Mouse (Mus musculus) thymus, postnatal 25 days (tissue): ENCODE data around the gene Nfkb2.
A peak's percentile ranks its signal among the peaks of the same experiment; 100 is the strongest.

Source experiments
- DNase-seq: peaks from one replicate; pipeline ENCODE4 v3.0.0; 2022

Gene Nfkb2

DNA sequence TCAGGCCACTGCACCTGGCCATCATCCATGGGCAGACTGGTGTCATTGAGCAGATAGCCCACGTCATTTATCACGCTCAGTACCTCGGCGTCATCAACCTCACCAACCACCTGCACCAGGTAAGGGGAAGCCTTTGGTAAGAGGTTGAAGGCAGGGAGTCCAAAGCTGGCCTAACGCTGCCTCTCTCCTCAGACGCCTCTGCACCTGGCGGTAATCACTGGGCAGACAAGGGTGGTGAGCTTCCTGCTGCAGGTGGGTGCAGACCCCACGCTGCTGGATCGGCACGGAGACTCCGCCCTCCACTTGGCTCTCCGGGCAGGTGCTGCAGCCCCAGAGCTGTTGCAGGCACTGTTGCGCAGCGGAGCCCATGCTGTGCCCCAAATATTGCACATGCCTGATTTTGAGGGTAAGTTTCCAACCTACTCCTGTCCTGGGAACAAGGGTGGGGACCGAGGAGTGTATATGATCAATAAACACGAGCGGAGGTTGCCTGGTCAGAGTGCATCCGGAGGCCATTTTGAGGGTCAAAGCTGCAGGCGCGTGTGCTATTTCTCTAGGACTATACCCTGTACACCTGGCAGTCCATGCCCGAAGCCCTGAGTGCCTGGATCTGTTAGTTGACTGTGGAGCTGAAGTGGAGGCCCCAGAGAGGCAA, 5.7 kb downstream of the Nfkb2 start:
- DNase-seq, result no peak

DNA sequence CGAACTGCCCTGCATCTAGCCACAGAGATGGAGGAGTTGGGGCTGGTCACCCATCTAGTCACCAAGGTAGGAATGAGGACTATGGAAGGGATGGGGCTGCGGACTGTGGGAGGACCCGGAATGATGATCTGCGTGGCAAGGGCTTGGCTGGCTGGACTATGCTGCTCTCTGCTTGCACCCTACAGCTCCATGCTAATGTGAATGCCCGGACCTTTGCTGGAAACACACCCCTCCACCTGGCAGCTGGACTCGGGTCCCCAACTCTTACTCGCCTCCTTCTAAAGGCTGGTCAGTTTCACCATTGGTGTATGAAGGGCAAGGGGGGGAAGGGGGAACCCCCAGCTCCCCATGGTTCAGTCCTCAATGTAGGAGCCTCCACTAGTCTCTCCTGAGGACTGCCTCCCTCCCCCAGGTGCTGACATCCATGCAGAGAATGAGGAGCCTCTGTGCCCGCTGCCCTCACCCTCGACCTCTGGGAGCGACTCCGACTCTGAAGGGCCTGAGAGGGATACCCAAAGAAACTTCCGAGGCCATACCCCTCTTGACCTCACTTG, 6.3 kb downstream of the Nfkb2 start:
- no peak for DNase-seq

DNA sequence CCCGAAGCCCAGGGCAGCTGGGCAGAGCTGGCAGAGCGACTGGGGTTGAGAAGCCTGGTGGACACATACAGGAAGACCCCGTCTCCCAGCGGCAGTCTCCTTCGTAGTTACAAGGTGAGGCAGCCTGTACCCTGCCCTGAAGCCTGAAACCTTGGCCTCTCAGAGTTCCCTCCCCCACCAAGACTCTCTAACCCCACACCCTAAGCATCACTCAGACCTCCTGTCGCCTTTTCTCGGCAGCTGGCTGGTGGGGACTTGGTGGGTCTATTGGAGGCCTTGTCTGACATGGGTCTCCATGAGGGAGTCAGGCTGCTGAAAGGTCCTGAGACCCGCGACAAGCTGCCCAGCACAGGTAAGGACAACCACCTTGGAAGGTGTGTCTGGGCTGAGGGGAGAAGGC, 7.2 kb downstream of the Nfkb2 start:
- no peak for DNase-seq

DNA sequence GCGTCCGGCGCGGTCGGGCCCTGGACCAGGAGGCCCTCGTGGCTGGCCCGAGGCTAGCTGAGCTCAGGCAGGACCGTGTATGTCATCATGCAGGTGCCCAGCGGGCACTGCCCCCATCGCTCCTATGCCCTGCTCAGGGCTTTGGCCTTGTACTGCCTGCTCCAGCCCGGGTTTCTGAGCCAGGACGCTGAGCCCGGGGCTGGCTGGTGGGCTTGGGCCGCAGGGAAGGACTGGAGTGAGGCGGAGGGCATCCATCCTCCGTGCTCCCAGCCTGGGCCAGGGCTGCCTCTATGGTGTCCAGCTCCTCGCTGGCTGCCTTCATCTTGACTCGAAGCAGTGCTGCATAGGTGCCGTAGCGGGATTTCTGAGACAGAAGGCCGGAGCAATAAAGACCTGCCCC, 8.4 kb downstream of the Nfkb2 start:
- no peak for DNase-seq

DNA sequence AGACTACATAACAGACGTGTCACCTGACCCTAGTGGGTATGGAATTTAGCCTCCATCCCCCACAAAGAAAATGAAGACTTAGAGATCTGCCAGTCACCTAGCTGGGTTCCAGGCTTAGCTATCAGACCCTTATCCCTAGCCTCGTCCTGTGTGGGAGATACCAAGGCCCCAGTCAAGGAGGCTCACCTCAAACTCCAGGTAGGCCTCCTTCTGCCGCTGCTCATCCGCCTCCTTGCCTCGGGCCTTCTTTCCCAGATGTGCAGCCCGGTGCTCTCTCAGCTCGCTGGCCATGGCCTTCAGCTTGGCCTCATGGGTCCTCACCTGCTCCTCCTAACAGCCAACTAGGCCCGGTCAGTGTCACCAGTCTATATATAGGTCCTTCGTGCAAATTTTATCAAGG, 9.0 kb downstream of the Nfkb2 start:
- no peak for DNase-seq

DNA sequence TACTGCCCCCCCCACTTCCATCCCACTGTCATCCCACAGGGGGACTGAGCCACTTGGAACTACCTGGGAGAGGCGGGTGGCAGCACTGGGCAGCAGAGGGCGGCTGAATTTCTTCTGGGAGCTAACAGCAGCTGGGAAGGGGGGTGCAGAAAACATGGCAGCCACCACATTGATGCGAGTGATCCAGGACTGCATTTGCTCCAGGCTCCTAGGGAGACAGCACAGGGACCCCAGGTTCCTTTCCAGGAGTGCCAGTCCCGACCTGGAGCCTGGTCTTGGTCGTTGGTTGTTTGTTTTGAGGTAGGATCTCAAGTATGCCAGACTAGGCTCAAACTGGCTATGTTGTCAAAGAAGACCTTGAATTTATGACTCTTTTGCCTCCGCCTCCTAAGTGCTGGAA, 9.5 kb downstream of the Nfkb2 start:
- DNase-seq, result no peak

DNA sequence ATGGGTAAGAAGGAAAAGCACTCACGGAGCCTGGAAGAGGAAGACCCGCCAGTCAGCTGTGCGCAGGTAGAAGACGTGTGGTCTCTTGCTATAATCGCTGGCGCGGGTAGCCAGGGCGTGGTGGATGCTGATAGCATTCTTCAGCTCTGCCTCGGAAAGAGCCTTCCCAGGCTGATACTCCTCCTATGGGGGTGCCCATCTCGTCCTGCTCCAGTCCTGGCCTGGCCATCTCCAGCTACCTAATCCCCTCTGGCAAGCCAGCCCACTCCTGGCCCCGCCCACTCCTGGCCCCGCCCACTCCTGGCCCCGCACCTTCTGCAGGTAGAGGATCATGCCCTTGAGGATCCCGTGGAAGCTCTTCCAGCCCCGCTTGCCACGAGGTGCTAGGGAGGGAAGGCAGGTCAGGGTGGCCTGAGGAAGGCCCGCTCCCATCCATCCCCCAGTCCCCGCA, 10.1 kb downstream of the Nfkb2 start:
- DNase-seq, result peak; percentile 10

DNA sequence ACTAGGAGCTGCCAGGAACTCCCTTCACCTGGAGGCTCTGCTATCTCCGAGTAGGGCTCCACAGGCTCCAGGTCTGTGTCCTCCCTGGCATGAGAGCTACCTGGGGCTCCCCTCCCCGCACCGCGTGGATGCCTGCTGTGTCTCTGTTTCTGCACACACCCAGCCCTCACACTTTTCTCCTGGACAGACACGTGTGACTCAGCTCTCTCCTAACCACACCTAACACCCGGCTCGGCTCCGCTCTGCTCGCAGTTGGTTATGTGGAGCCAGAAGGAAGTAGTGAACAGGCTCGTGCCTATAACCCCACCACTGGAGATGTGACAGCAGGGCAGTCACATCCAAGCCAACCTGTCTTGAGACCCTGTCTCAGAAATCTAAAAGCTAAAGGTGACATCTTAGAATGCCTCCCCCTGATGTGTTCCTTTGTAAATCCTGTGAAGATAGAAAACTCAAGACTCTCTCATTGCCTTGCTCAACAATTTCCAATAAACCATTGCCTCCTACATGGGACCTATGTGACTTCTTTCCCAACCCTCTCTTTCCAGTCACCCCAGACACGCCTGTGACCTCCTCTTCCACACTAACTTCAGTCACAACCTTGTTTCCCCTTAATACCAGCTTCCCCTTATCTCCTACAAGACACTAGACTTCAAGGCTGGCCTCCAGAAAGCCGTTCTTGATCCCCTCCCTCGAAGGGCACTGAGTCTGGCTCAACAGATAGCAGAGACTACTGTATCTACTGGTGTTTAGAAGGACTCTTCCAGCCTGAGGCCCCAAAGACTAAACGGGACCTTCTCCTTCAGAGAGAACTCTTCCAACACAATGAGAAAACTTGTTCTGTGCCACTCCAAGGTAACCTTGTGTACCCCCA, 11.0 kb downstream of the Nfkb2 start:
- no peak for DNase-seq

DNA sequence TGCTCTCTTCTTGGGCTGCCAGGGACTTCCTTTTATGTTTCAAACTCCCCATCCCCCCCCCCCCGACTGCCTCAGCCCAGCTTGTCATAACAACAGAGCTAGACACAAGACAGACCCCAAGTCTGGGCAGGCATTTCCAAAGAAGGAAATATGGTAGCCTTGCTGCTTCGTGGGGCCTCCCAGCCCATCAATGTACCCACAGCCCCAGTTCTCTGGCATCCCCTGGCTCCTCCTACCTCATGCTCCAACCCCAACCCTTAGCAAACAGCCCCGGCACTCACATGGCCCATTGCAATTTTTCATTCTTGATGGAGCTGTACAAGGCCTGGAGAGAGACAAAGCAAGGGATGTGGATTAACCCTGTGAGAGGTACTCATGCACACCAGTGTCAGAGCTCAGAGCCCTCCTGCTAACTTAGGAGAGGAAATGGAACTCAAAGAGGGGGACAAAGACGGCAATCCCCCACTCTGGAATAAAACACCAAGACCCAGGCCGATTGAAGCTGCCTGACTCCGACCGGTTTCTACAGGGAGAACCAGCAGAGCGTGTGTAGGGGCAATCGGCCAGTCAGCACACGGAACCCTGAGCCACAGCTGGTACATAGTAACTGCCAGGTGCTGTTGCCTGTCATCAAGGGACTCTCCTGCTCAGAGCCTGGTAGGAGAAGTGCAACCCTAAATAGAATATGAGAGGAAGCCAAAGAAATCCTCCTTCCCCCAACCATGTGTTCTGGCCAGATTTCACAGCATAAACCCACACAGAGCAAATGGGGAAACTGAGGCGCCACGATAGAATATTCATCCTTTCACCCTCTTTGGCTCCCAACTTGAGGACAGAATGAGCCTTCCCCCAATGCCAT, 11.9 kb downstream of the Nfkb2 start:
- DNase-seq, result no peak

DNA sequence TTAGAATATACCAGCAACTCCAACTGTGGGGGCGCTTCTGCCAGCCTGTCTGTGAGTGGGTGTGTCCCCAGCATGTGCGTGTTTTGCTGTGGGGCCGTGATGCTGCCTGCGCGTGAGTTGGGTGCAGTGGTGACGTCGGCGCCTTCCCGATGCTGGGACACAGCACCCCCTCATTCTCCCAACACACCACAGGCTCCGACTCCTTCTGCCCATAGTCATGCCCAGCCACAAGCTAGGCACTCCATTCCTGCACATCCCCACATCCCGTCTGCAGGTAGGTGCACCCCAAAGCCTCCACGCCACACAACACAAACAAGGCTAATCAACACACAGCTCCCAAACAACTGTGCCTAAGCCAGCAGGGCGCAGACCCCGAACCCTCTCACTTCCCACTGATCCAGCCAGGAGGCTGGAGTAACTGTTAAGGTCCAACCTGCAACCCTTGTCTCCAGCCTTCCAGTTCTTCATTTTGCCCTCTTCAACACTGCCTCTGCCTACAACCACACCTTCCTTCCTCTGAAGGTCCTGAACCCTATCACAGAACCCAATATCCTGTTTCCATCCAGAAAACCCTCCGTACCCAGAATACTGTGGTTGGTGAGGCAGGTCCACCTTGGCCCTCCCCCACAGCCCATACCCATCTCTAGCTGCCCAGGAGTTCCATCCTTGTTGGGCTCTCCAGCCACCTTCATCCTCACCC, 12.9 kb downstream of the Nfkb2 start:
- no peak for DNase-seq

DNA sequence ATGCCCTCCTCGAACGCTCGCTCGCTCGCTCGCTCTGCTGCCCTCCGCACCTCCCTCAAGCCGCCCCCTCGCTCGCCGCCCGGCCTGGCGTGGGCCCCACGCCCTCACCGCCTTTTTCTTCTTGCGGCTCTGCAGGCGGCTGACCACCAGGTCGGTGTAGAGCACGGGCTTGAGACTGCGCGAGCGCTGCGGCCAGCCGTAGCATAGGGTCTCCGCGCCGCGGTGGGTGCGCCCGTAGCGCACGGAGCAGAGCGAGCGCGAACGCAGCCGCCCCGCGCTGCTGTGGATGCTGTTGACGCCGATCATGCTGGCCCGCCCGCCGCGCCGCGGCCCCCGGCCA, 13.4 kb downstream of the Nfkb2 start:
- no peak for DNase-seq

DNA sequence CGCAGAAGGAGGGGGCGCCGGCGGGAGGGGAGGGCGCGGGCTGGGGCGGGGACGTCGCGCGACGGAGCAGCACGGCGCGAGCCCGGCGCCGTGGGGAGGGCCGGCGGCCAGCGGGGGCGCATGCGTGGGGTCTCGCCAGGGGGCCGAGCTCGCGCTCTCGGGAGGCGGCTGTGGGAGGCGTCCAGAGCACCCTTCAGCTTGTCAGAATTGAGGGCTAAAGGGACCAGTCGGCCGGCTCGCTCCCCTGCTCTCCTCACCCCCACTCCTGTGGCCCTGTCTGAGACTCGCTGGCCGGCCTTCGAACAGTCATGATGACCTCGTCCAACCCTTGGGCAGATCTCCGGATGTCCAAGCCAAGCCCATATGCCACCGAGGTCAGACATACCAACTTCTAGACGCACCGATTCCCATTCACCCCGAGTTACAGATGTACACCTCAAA, 13.9 kb downstream of the Nfkb2 start:
- no peak for DNase-seq

DNA sequence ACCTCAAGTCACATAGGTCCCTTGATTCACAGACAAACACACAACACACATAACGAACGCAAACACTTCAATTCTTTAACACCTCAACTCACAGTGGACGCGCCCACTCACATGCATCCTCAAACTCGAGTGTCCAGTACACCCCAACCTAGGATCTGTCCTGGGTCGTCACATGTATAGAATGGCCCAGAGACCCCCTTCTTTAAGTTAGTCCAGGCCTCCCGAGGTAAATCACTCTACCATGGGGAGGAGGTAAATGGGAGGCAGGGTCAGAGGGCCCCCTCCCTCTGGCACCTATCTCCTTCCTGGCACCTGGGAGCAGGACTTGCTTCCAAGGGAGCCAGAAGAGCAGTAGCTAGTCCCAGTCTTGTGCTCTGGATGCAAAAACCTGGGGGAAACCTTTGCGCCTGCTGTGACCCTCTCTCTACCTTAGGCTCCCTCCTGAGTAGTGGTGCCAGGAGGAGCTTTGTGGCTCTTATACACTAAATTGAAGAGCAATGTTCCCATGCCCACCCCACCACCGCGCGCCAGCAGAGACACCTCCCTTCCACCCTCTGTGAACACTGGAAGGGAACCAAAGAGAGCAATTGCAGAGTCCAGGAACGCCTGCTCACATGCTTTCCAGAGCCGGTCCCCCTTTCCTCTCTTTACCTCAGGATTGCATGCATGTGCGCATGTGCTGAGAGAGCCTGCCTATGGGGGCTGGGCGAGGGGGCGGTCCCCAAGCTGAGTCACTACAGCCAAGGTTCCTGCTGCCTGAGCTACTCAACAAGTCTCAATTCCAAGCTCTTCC, 14.7 kb downstream of the Nfkb2 start:
- no peak for DNase-seq

DNA sequence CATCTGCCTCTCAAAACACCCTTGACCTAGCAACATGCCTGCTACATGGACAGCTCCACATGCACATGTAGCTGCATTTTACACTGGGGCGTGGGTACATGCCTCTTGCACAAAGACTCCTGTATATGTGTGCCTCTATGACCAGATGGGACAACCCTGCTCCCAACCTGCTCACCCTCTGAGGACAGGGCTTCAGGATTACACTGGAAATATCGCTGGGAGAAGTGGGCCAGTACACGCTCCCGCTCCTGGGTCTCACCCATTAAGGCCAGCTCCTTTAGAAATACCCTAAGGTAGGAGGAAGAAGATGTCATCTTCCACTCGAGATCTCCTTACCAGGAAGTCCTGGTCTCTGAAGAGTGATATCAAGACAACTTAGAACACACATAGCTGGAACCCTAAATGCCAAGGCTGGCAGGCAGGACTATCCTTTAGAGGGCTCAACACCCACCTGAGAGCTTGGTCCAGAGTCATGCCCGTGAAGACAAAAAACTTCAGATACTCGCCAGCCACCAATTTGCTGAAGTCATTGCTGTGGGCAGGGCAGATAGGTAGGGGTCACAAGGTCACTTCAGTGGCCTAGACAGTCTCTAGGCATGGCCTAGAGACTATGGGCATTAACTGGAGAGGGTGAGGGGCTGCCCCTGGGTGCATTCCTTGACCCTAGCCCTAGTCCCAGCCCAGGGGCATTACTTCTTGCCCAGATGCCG, 16.1 kb downstream of the Nfkb2 start:
- no peak for DNase-seq

DNA sequence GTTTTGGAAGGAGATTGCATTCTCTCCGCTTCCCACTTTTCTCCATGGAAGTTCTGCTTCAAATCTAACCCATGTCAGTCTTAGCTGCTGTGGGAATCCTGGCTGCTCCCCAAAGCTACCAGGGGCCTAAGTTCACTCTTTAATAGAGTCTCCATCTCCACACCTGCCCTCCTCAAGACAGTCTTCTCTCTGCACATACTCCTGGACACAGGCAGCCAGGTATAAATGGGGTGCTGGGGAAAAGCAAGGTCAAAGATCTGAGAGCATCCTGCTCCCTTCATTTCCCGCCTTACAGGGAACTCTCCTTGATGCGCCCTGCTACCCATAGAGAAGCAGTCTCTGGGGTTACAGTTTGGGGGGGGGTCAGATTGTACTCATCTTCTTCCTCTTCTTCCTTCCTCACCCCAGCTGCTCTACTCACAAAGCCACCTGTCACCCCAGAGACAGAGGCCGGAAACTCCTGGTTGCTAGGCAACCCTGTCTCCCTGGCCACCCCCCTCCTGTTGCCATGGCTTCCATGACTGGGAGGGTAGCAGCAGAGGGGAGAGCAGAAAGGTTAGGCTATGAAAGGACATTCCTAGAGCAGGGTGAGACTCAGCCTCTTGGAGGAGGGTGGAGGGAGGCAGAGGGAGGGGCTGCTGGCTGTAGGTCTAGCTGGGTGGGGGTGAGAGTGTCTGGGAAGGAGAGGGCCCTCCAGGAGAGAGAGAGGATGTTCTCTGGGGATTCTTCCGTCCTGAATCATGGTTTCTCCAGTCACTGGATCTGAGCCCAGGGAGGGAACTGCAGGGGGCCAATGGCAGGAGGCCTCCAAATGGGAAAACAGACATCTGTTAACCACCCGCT, 17.2 kb downstream of the Nfkb2 start:
- DNase-seq, result peak; percentile 73

DNA sequence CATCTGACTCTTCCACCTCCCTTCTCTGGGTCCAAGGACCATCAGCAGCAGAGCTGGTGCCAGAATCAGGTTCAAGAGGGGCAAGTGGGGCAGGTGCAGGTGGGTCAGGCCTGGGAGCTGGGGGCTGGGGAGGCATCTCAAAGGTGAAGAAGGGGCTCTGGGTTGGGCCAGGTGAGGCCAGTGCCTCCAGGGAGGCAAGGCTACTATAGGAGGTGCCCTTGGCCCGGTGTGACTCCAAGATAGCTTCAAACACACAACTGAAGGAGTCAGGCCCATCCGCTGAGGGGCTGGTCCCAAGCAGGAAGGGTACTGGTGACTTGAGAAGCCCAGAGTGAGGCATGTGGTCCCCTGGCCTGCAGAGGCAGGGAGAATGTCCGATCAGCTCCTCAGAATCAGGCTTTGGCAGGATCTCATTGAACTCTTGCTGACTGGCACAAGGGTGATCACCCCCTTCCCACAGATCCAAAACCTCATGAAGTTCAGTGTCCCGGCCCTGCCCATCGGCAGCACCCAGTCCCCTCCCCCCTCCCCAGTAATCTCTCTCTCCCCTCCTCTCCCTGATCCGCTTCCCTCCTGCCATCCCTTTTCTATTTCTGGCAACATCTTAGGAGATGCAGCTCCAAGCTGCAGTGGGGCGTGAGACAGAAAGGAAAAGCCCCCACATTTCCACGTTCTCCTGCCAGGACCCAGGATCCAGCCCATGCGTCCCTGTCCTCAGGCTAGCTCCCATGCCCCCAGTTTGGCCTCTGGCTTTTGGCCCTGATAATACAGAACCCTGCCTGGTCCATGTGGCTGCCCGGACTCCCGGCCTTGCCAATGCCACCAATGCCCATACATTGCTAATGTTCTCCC, 18.2 kb downstream of the Nfkb2 start:
- DNase-seq, result no peak

DNA sequence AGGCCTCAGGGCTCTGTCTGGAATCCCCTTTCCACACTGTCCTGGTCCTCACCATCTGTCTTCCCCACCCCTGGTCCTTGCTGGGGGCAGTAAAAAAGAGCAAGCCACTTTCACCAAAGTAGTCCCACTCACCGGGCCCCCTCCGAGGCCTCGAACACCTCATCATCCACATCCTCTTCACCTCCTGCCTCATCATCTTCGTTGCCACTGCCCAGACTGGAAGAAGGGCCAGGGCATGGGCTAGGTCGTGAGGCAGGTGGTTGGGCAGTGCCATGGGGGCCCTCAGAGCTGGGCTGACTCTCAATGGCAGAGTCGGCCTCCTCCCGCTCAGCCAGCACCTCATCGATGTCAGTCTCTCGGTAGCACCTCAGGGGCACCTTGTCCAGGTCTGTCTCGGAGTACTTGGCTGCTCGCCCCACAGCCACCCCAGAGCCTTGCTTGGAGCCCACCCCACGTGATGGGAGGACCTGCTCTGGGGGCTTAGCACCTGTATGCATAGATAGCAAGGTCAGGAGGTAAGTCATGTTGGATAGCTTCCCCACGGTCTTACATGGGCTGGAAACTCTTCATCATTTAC, 19.0 kb downstream of the Nfkb2 start:
- DNase-seq, result no peak

DNA sequence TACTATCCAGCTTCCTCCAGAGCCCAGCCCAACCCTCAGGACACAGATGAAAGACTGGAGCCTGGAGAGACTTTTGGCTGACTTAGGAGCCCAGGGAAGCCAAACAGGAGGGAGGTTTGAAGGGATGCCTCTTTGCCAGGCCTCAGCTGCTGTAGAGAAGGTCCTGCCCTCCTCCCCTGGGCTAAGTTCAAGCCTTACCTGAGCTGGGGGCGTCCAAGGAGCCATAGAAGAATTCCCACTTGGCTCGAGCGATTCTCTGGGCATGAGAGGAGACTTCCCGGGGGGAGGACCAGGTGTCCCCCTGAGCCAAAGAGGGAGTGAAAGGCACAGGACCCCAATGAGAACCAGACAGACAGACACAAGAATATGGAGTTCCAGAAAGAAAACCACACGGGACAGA, 19.6 kb downstream of the Nfkb2 start:
- DNase-seq, result no peak

DNA sequence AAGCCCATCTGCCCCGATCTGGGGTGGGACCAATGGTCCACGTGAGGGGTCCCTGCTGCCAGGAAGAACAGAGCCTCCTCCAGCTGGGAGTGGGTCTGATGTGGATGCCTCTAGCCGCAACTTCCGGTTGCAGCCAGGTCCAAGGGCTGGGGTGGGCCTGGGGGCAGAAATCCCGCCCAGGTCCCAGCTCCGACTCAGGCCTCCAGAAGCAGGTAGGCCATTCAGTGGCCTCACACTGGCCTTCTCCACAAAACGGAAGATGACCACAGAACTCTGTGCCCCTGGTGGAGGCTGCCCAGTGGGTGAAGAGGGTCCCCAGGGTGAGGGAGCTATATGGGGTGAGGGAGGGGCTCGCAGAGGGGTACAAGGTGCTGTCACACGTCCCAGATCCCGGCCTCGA, 20.2 kb downstream of the Nfkb2 start:
- DNase-seq, result no peak
